Mouse (Mus musculus) fat pad, adult 2 months (tissue): ENCODE measurements at regions not wholly inside any gene's neighbourhood (a gene's known extent, or its start where the extent isn't known, plus 50 kb on each side); places are given as distances from the start of the nearest gene placed in this dataset.

ENCODE experiments used
- DNase-seq: peaks from one replicate; pipeline ENCODE4 v3.0.0-alpha.2; 2011; ENCODE audit warnings: low read depth, low spot score; ENCODE audit errors: extremely low read depth

GRCm38 (mm10) chr6:147416592-147416991, 59.0 kb upstream of the Ccdc91 start:
- no peak for DNase-seq

DNA sequence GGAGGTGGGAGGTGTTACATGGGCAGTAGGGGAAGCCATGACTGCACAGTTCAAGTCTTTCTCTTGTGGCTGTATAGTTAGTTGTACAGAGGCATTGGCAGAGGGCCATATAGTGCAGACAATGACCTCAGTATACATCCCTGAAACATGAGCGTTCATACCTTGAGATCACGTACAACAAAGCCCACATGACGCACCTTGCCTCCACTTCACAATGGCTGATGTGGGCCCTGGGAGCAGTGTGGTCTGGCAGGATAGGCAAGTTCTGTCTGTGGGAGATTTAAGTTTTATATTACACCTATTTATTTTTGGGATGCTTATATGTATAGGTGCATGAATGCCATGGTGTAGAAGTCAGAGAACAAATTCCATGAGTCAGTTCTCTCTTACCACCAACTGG, 61.9 kb upstream of the Ccdc91 start:
- DNase-seq: no peak

DNA sequence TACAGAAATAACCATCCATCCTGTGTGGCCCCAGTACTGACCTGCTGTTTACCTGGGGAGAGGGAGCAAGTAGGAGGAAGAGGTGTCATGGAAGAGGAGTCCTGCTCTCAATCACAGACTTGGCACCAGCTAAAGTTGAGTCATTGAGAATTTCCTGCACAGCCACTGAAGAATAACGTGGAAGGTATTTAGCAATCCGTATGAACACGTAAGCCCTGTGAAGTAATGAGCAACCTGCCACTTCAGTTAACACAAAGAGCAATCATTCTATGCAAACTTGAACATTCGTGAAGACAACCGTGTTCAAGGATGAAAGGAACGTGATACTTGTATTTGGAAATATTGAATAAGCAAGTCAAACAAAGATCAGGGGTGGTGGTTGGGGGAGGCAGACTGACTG, 77.6 kb upstream of the Ccdc91 start:
- DNase-seq: peak; percentile 3

- no peak for DNase-seq
Observed at GRCm38 (mm10) chr6:147391425-147392158, 84.0 kb upstream of the Ccdc91 start.

DNA sequence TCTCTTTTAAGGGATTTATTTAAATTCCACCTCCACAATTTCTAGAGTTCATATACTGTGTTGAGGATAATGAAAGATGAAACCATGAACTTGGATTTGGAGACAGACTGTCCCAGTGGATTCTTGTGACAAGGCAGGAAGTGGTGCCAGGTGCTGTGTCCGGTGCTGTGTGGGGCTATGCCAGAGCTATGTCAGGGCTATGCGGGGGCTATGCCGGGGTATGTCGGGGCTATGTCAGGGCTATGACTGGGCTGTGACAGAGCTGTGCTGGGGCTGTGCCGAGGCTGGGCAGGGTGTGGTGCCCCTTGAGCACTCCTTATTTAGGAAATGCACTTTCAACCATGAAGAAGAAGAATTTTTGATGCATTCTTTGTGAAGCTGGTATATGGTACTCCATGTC, 85.1 kb upstream of the Ccdc91 start:
- DNase-seq: no peak

DNA sequence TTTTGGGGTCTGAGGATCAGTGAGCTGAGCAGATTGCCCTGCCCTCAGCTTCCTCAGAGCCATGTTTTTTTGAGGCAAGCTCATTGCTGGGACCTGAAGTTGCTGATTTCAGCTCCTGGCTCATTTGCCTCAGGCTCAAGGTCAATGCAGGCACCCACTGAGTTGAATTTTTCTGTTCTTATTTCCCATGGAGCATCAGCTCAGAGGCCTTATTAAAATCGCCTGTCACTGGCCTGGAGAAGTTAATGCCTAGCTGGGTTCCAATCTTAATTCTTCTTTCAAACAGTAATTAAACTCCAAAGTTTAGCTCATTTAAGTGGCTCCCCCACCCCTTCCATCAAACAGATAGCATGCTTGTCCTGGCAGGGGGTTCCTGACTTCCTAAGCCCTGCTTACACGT, 86.9 kb upstream of the Ccdc91 start:
- DNase-seq: no peak

DNA sequence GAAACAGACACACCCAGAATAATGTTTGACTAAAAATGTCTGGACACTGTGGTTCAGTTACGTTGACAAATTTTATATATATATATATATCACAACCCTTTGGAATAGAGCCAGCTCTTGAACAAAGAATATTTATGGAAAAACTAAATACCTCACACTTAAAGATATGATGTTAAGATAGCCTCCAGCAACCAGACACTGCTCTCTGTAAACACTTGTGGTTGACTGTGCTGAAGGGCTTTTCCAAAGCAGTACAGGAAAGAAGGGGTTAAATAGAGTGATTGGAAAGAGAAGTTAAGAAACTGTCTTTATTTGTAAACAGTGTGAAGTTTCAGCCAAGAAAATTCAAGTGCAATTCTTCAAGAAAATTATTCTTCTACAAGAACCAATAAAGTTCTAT, 90.0 kb upstream of the Ccdc91 start:
- no peak for DNase-seq

- no peak for DNase-seq
Observed at GRCm38 (mm10) chr6:147380519-147380918, 95.1 kb upstream of the Ccdc91 start.

- DNase-seq: no peak
Observed at GRCm38 (mm10) chr6:147377679-147378078, 97.9 kb upstream of the Ccdc91 start.

- no peak for DNase-seq
Observed at GRCm38 (mm10) chr6:147371737-147372136, 103.9 kb upstream of the Ccdc91 start.

- no peak for DNase-seq
Observed at GRCm38 (mm10) chr6:147371336-147371735, 104.3 kb upstream of the Ccdc91 start.

- DNase-seq: no peak
Observed at GRCm38 (mm10) chr6:147362842-147363241, 98.9 kb upstream of the Pthlh start.

DNA sequence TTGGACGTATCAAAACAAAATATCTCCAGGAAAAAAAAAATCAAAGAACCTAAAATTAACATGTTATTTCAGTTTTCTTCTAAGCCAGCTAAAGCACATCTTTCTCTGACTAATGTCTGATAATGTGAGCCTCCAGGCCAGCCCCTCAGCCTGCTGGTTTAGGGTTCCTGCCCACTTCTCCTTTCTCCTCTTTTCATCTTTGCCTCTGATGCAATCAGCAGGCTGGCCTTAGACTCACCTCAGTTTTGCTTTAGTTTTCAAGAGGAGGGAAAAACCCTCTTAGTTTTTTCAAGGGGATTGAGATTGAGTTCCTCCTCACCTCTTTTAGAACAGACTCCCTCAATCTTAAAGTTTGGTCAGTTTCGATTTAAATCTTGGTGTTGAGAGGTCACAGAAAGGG, 93.0 kb upstream of the Pthlh start:
- no peak for DNase-seq

GRCm38 (mm10) chr6:147356570-147356969, 92.6 kb upstream of the Pthlh start:
- DNase-seq: no peak

GRCm38 (mm10) chr6:147349566-147350237, 85.7 kb upstream of the Pthlh start:
- DNase-seq: no peak

GRCm38 (mm10) chr6:147348621-147349020, 84.6 kb upstream of the Pthlh start:
- DNase-seq: no peak

- DNase-seq: no peak
Observed at GRCm38 (mm10) chr6:147341042-147341441, 77.1 kb upstream of the Pthlh start.

DNA sequence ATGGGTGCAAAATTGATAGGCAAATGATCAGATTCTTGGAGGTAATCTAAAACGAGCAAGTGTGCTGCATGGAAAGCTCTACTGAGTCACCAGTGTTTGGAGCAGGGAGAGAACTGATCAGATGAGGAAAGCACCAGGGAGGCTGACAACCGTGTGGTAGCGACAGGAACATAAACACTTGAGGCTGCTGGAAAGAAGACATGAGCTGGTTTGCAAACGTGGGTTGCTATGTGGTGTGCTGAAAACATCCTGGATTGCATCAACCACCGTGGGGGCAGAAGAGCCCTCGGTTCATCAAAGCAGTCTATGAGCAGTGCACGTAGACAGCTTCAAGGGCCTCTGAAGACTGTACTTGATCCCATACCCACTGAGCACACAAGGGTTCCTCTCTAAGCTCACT, 69.0 kb upstream of the Pthlh start:
- no peak for DNase-seq

DNA sequence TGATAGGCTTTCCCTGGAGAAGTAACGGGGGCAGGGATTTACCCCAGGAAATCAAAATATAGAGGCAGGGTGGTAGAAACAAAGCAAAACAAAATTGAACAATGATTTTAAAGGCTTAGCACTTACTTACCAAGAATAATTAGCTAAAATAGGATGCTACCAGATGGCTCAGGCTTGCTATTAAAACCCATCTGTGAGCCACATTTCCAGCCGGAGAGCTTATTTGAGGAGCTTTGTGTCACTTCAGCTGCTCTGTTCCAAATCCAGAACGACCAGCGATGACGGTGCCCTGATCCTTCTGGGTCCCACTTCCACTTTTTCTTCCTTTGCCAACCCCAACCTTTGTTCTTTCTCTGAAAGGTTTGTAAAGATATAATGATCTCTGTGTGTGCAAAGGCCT, 65.2 kb upstream of the Pthlh start:
- DNase-seq: no peak

DNA sequence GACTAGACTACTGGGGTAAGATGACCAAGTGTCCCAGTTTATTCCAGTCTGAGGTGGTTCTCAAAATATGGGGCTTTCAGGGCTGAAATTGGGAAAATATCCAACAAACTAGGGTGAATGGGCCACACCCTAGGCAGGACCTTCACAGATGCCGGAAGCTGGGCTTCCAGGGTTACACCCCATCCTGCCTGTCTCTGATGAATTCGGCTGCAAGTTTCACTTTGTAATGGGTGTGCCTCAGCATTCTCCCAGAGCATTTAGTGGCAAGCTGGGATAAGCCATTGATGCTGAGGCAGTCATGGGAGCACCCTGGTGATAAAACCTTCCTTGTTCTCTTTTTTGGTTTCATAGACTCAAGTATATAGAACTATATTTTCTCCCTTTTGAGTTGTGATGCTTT, 60.4 kb upstream of the Pthlh start:
- DNase-seq: no peak

GRCm38 (mm10) chr6:147318106-147318505, 54.1 kb upstream of the Pthlh start:
- no peak for DNase-seq

DNA sequence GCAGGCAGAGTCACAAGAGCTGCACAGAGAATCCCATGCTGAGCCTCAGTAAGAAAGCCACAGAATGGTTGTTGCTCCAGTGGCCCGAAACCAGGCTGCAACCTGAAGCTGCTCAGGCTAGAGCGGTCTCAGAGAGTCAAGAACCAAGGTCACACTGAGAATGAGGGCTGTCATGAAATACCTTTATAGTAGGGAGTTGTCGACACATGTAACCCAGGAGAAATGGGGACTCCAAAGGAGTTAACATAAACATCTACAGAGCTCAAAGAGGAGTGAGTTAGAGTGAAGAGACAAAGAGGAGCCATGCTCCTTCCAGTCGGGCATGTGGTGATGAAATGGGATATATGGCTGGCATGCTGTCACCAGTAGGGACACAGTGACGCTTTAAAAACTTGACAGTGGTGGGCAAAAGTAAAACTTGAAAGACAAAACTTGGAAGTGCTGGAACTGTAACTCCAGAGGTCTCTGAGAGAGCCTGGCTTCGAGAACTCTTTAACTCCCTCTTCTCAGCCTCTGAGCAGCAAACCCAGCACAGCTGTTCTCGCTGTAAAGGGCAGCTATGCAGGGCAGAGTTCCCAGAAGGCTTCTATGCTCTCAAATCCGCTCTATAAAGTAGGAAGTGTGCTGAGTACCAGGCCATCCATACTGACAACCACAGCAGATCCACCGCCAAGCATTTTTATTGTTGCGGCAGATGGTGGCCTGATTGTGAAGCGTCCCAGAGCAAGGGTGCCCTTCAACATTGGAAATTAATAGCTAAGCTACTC, 52.9 kb upstream of the Pthlh start:
- DNase-seq: no peak
